Mouse (Mus musculus) CD4-positive helper T cell, adult 2 months (primary cell): ENCODE measurements around the gene Stk16.

ENCODE experiments used
- DNase-seq: peaks from one replicate; pipeline ENCODE4 v3.0.0-alpha.2; 2012; ENCODE audit warnings: low read depth, missing footprints, low spot score

Gene Stk16

GRCm38 (mm10) chr1:75236117-75237050, 25.7 kb downstream of the Stk16 start, which contains the start of gene Dnajb2:
Gene Dnajb2 (plus strand): TSS chr1:75236406.
- DNase-seq, result peak; percentile 89

GRCm38 (mm10) chr1:75239591-75239990, 29.0 kb downstream of the Stk16 start:
- DNase-seq, result no peak

- DNase-seq, result no peak
These were observed 32.8 kb downstream of the Stk16 start for GRCm38 (mm10) chr1:75243411-75243810.

GRCm38 (mm10) chr1:75244175-75244826, 33.7 kb downstream of the Stk16 start:
- DNase-seq, result no peak

GRCm38 (mm10) chr1:75244836-75245235, 34.2 kb downstream of the Stk16 start:
- peak; percentile 55 for DNase-seq

- DNase-seq, result no peak
These were observed 36.7 kb downstream of the Stk16 start for GRCm38 (mm10) chr1:75247071-75247930.

GRCm38 (mm10) chr1:75248041-75248772, 37.6 kb downstream of the Stk16 start:
- DNase-seq, result peak; percentile 71

- DNase-seq, result no peak
These were observed 39.9 kb downstream of the Stk16 start for GRCm38 (mm10) chr1:75250498-75250897.

GRCm38 (mm10) chr1:75251112-75251970, 40.7 kb downstream of the Stk16 start:
- peak; percentile 90 for DNase-seq

- no peak for DNase-seq
These were observed 41.7 kb downstream of the Stk16 start for GRCm38 (mm10) chr1:75252308-75252707.

- DNase-seq, result no peak
These were observed 42.4 kb downstream of the Stk16 start for GRCm38 (mm10) chr1:75253029-75253428.

- peak; percentile 81 for DNase-seq
These were observed 43.4 kb downstream of the Stk16 start for GRCm38 (mm10) chr1:75253849-75254624.

GRCm38 (mm10) chr1:75254625-75255013, 44.0 kb downstream of the Stk16 start:
- no peak for DNase-seq

- no peak for DNase-seq
These were observed 44.9 kb downstream of the Stk16 start for GRCm38 (mm10) chr1:75255516-75256046.

- DNase-seq, result no peak
These were observed 50.6 kb downstream of the Stk16 start for GRCm38 (mm10) chr1:75261278-75261677.

GRCm38 (mm10) chr1:75262969-75263951, 52.6 kb downstream of the Stk16 start:
- DNase-seq, result peak; percentile 41

GRCm38 (mm10) chr1:75264091-75264880, 53.6 kb downstream of the Stk16 start, which contains the start of gene Ptprn:
Gene Ptprn (minus strand): TSS chr1:75264502.
- DNase-seq, result no peak
